Mouse (Mus musculus): Measurements from ENCODE around the gene Ccdc17. TPM values are rescaled to one million over a fixed set of nuclear protein-coding genes. Genes with fewer than 3 reads are reported as not detected.
A peak's percentile ranks its signal among the peaks of the same experiment; 100 is the strongest.

Ccdc17 gene
- polyA plus RNA-seq, 1 experiment from 2014 or later, result 3.8 TPM

DNA sequence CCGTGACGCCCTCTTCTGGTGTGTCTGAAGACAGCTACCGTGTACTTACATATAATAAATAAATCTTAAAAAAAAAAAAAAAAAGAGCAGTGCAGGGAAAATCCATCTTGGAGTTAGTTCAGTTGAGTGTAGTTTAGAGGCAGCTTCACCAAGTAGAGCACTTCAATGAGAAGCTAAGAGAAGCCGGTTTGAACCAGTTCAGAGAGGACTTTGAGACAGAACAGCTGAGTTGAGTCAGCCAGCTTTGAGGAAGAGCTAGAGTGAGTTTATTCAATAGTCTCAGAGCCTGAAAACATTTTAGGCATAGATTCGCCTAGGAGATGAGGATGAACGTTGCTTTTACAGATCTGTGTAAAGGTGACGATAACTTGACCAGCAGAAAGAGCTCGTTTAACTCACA lies 661 bp upstream of the Ccdc17 start:
- Histone ChIP-seq H3K4me1 (ENCODE audit: control insufficient read depth, insufficient read depth, low read length) (peaks cover 18% of the 10 kb centered on the region), H3K36me3 (ENCODE audit: control insufficient read depth, insufficient read depth, low read length) (peaks cover 24% of the 10 kb centered on the region), H3K4me2 (replicated peaks; ENCODE audit: low read depth, low read length) (no peak overlapping the region), H3K4me3 (ENCODE audit: low read depth, low read length) (no peak overlapping the region), H3K9ac (replicated peaks; ENCODE audit: low read depth, low read length) (no peak overlapping the region), H3K9me3 (ENCODE audit: control insufficient read depth, low read depth, low read length) (no peaks in the 10 kb centered on the region), H3K27me3 (ENCODE audit: control insufficient read depth, insufficient read depth, low read length) (no peaks in the 10 kb centered on the region), H3K27ac (ENCODE audit: low read length) (no peak overlapping the region)
- ATAC-seq (ENCODE audit: insufficient number of reproducible peaks, insufficient read depth, low FRiP score, low read depth), result no peak
- 75% methylated on average over 8 of the region's 8 CpGs for WGBS

GRCm38 (mm10) chr4:116596978-116597881 lies 776 bp downstream of the Ccdc17 start:
- Histone ChIP-seq H3K4me1 (ENCODE audit: control insufficient read depth, insufficient read depth, low read length) (peaks cover 18% of the 10 kb centered on the region), H3K9ac (replicated peaks; ENCODE audit: low read depth, low read length) (peak overlapping the region; percentile 47), H3K36me3 (ENCODE audit: control insufficient read depth, insufficient read depth, low read length) (peaks cover 26% of the 10 kb centered on the region), H3K4me2 (replicated peaks; ENCODE audit: low read depth, low read length) (peak overlapping the region; percentile 99), H3K9me3 (ENCODE audit: control insufficient read depth, low read depth, low read length) (no peaks in the 10 kb centered on the region), H3K27me3 (ENCODE audit: control insufficient read depth, insufficient read depth, low read length) (no peaks in the 10 kb centered on the region), H3K4me3 (ENCODE audit: low read depth, low read length) (peak overlapping the region; percentile 66), H3K27ac (ENCODE audit: low read length) (peak overlapping the region; percentile 75; the same call in 1 of the 2 replicates)
- under 1% methylated on average over 50 of the region's 50 CpGs for WGBS
- peak; percentile 96 for ATAC-seq (ENCODE audit: insufficient number of reproducible peaks, insufficient read depth, low FRiP score, low read depth)

GRCm38 (mm10) chr4:116612621-116613020 lies 16.2 kb downstream of the Ccdc17 start:
- 97% methylated on average over 2 of the region's 2 CpGs for WGBS
- no peak overlapping the region for H3K27ac ChIP-seq (ENCODE audit: low read length)
- H3K9ac ChIP-seq (replicated peaks; ENCODE audit: low read depth, low read length), result no peak overlapping the region
- no peak overlapping the region for H3K4me2 ChIP-seq (replicated peaks; ENCODE audit: low read depth, low read length)
- H3K4me1 ChIP-seq (ENCODE audit: control insufficient read depth, insufficient read depth, low read length), result no peaks in the 10 kb centered on the region
- H3K4me3 ChIP-seq (ENCODE audit: low read depth, low read length), result no peak overlapping the region
- H3K9me3 ChIP-seq (ENCODE audit: control insufficient read depth, low read depth, low read length), result no peaks in the 10 kb centered on the region
- no peak for ATAC-seq (ENCODE audit: insufficient number of reproducible peaks, insufficient read depth, low FRiP score, low read depth)
- H3K36me3 ChIP-seq (ENCODE audit: control insufficient read depth, insufficient read depth, low read length), result peaks cover 71% of the 10 kb centered on the region
- H3K27me3 ChIP-seq (ENCODE audit: control insufficient read depth, insufficient read depth, low read length), result no peaks in the 10 kb centered on the region

DNA sequence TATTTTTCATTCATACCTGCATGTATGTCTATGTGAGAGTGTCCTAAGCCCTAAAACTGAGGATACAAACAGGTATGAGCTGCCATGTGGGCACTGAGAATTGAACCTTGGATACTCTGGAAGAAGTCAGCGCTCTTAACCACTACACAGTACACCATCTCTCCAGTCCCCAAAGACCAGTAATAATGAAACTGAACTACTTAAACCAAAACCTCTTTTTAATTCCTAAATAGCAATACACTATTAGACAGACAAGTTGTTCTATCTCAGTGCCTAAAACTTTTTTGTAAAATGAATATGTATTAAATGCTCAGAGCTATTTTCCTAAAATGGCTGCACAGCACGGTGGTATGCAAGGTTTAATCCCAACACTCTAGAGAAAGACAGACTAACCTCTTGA lies 18.8 kb downstream of the Ccdc17 start:
- ATAC-seq (ENCODE audit: insufficient number of reproducible peaks, insufficient read depth, low FRiP score, low read depth), result no peak
- Histone ChIP-seq H3K27me3 (ENCODE audit: control insufficient read depth, insufficient read depth, low read length) (no peaks in the 10 kb centered on the region), H3K27ac (ENCODE audit: low read length) (no peak overlapping the region), H3K4me2 (replicated peaks; ENCODE audit: low read depth, low read length) (no peak overlapping the region), H3K4me1 (ENCODE audit: control insufficient read depth, insufficient read depth, low read length) (no peaks in the 10 kb centered on the region), H3K9me3 (ENCODE audit: control insufficient read depth, low read depth, low read length) (no peaks in the 10 kb centered on the region), H3K9ac (replicated peaks; ENCODE audit: low read depth, low read length) (no peak overlapping the region), H3K4me3 (ENCODE audit: low read depth, low read length) (no peak overlapping the region), H3K36me3 (ENCODE audit: control insufficient read depth, insufficient read depth, low read length) (peaks cover 63% of the 10 kb centered on the region)
- 98% methylated on average over 2 of the region's 2 CpGs for WGBS

GRCm38 (mm10) chr4:116624831-116625230 lies 28.4 kb downstream of the Ccdc17 start:
- Histone ChIP-seq H3K27me3 (ENCODE audit: control insufficient read depth, insufficient read depth, low read length) (no peaks in the 10 kb centered on the region), H3K9me3 (ENCODE audit: control insufficient read depth, low read depth, low read length) (no peaks in the 10 kb centered on the region), H3K4me2 (replicated peaks; ENCODE audit: low read depth, low read length) (no peak overlapping the region), H3K9ac (replicated peaks; ENCODE audit: low read depth, low read length) (no peak overlapping the region), H3K27ac (ENCODE audit: low read length) (no peak overlapping the region), H3K36me3 (ENCODE audit: control insufficient read depth, insufficient read depth, low read length) (peaks cover 22% of the 10 kb centered on the region), H3K4me1 (ENCODE audit: control insufficient read depth, insufficient read depth, low read length) (peaks cover 12% of the 10 kb centered on the region), H3K4me3 (ENCODE audit: low read depth, low read length) (no peak overlapping the region)
- no peak for ATAC-seq (ENCODE audit: insufficient number of reproducible peaks, insufficient read depth, low FRiP score, low read depth)
- WGBS, result 94% methylated on average over 4 of the region's 4 CpGs

DNA sequence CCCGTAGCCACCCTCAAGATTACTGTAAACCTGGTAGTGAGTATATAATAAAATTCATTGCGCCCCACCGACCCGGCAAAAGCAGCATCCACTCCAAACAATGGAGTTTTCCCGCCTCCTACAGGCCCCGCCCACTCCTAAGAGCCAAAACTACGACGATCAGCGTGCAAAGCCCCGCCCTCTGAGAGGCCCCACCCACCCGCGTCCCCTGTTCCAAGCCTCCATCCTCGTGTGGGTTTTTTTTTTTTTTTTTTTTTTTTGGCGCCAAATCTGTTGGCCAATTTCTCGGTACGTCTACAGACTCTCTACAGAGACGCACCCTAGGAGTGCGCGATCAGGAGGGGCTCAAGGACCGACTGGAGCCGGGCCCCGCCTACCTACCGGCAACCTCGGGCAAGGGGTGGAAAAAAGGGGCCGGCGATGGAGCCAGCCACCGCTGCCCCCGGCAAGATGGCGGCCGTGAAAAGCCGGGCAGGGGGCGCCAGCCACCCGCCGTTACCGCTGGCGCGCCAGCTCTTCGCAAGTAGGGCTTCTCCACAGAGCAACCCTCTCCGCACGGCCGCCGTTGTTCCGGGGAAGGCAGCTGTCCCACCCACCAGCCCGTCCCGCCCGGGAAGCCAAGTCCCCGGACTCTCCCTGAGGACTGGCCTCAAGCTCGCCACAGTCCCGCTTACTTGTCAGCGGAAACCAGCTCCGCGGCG lies 30.4 kb downstream of the Ccdc17 start:
- H3K36me3 ChIP-seq (ENCODE audit: control insufficient read depth, insufficient read depth, low read length), result peaks cover 7% of the 10 kb centered on the region
- no peaks in the 10 kb centered on the region for H3K27me3 ChIP-seq (ENCODE audit: control insufficient read depth, insufficient read depth, low read length)
- peaks cover 12% of the 10 kb centered on the region for H3K4me1 ChIP-seq (ENCODE audit: control insufficient read depth, insufficient read depth, low read length)
- peak overlapping the region; percentile 93 for H3K9ac ChIP-seq (replicated peaks; ENCODE audit: low read depth, low read length)
- peak; percentile 86 for ATAC-seq (ENCODE audit: insufficient number of reproducible peaks, insufficient read depth, low FRiP score, low read depth)
- H3K4me3 ChIP-seq (ENCODE audit: low read depth, low read length), result peak overlapping the region; percentile 100
- peak overlapping the region; percentile 98 for H3K27ac ChIP-seq (ENCODE audit: low read length)
- H3K9me3 ChIP-seq (ENCODE audit: control insufficient read depth, low read depth, low read length), result no peaks in the 10 kb centered on the region
- under 1% methylated on average over 49 of the region's 53 CpGs for WGBS
- H3K4me2 ChIP-seq (replicated peaks; ENCODE audit: low read depth, low read length), result peak overlapping the region; percentile 67

DNA sequence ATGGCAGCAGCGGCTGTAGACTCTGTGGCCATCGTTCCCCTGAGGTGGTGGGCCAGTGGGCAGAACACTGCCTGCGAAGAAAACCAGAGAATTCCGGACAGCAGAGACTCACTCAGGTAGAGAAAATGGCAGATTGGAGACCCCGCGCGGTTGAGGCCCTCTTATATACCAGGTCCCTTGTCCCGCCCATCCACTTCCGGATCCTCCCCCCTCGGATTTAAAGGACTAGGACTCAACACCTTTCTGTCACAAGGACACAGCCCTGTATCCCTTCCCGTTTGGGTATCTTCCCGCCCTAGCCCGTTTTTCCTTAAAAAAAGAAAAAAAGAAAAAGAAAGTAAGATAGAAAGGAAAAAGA lies 30.9 kb downstream of the Ccdc17 start:
- H3K4me3 ChIP-seq (ENCODE audit: low read depth, low read length), result peak overlapping the region; percentile 100
- peak overlapping the region; percentile 67 for H3K4me2 ChIP-seq (replicated peaks; ENCODE audit: low read depth, low read length)
- peak overlapping the region; percentile 98 for H3K27ac ChIP-seq (ENCODE audit: low read length)
- peak; percentile 91 for ATAC-seq (ENCODE audit: insufficient number of reproducible peaks, insufficient read depth, low FRiP score, low read depth)
- WGBS, result 0% methylated on average over 13 of the region's 13 CpGs
- H3K36me3 ChIP-seq (ENCODE audit: control insufficient read depth, insufficient read depth, low read length), result peaks cover 4% of the 10 kb centered on the region
- peaks cover 12% of the 10 kb centered on the region for H3K4me1 ChIP-seq (ENCODE audit: control insufficient read depth, insufficient read depth, low read length)
- H3K9me3 ChIP-seq (ENCODE audit: control insufficient read depth, low read depth, low read length), result no peaks in the 10 kb centered on the region
- peak overlapping the region; percentile 93 for H3K9ac ChIP-seq (replicated peaks; ENCODE audit: low read depth, low read length)
- H3K27me3 ChIP-seq (ENCODE audit: control insufficient read depth, insufficient read depth, low read length), result no peaks in the 10 kb centered on the region

DNA sequence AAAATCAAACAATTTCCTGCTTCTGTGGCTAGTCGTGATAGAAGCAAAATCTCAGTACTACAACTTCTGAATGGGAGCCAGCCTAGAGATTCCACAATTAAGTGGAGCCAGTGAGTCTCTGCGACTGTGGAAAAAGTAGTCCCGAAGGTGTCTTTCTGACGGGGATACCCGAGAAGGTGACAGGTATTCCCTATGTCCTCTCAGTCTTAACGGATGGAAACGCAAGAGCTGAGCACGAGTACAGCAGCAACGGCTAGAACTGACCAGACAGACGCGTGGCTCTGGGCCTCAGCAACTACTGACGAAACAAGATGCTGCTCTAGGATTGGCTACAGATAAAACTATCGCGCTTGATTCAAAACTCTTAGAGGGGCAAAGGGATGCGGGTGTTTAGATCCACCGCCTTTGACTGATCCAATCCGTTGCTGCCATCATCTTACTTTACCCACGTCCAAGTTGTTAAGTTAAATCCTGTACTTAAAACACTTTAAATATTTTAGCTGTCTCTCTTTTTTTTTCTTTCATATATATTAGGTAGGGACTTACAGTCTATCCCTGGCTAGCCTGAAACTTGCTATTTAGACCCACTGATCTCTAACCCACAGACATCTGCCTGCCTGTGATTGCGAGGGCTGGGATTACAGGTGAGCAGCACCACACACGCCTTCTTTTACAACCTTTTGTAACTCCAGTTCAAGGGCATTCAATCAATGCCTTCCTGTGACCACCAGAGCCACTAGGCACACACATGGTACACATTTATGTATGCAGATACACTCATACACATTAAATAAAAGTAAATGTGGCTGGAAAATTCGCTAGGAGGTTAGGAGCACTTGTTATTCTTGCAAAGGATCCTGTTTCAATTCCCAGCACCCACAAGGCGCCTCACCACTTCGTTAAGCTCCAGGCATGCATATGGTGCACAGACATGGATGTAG lies 31.5 kb downstream of the Ccdc17 start, which contains the start of gene Nasp:
Nasp (minus strand) TSS at position 220 of the 941 bp plus-strand sequence.
- Histone ChIP-seq H3K36me3 (ENCODE audit: control insufficient read depth, insufficient read depth, low read length) (peaks cover 4% of the 10 kb centered on the region; the same call in 1 of the 2 replicates), H3K9me3 (ENCODE audit: control insufficient read depth, low read depth, low read length) (no peaks in the 10 kb centered on the region), H3K4me2 (replicated peaks; ENCODE audit: low read depth, low read length) (peak within 1 kb of the TSS; percentile 67), H3K9ac (replicated peaks; ENCODE audit: low read depth, low read length) (peak within 1 kb of the TSS; percentile 93), H3K4me3 (ENCODE audit: low read depth, low read length) (peak within 1 kb of the TSS; percentile 100), H3K27ac (ENCODE audit: low read length) (peak within 1 kb of the TSS; percentile 98), H3K4me1 (ENCODE audit: control insufficient read depth, insufficient read depth, low read length) (peaks cover 12% of the 10 kb centered on the region), H3K27me3 (ENCODE audit: control insufficient read depth, insufficient read depth, low read length) (no peaks in the 10 kb centered on the region)
- 7% methylated on average over 23 of the region's 23 CpGs for WGBS
- ATAC-seq (ENCODE audit: insufficient number of reproducible peaks, insufficient read depth, low FRiP score, low read depth), result peak; percentile 89
